Mouse (Mus musculus): ENCODE results near the gene Zfp408. TPM values are rescaled to one million over a fixed set of nuclear protein-coding genes. Genes with fewer than 3 reads are reported as not detected.

Zfp408 gene
- polyA plus RNA-seq, 2 experiments, result 1.2 to 5.1 TPM

DNA sequence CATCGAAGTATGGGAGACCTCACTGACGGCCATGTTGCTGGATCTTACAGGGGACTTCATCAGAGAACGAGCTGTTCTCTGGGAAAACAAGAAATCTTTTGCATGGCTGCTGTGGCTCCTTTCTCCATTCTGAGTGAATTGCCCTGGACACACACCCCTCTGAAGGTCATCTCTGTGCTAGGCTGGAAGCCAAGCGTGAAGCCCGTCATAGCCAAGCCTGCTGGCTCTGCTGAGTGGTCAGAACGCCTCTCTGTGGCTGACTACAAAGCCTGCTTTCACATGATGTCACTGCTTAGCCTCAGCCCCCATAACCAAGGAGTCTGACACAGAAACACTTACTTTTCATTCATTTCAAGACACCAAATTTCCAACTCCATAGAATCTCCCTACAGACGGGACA, 39.9 kb upstream of the Zfp408 start:
- H3K36me3 ChIP-seq (replicated peaks; ENCODE audit: control insufficient read depth, insufficient read depth, low read depth), result peaks cover 1% of the 10 kb centered on the region
- no peak overlapping the region for H3K9ac ChIP-seq (replicated peaks)
- H3K4me3 ChIP-seq (ENCODE audit: insufficient read depth in 1 of 2, low read depth in 2 of 2, low read length in 2 of 2), result no peak overlapping the region
- ATAC-seq (ENCODE audit: insufficient read depth) (no peak), DNase-seq (ENCODE audit: low read depth in 3 of 3, low spot score in 3 of 3) (no peak)
- no peaks in the 10 kb centered on the region for H3K27me3 ChIP-seq (ENCODE audit: control insufficient read depth, insufficient read depth, low read length)
- no peak overlapping the region for H3K4me2 ChIP-seq (ENCODE audit: low read depth)
- 81% methylated on average over 7 of the region's 7 CpGs for WGBS (ENCODE audit: insufficient replicate concordance)
- no peaks in the 10 kb centered on the region for H3K4me1 ChIP-seq (replicated peaks; ENCODE audit: control insufficient read depth in 2 of 2, insufficient read depth in 2 of 2, low read length in 1 of 2)
- no peak overlapping the region for H3K27ac ChIP-seq
- H3K9me3 ChIP-seq (ENCODE audit: control insufficient read depth, low read length), result no peaks in the 10 kb centered on the region
- no peak for TF ChIP-seq EP300 (IDR thresholded peaks at IDR 0.05; ENCODE audit: low read depth)
- no peak for TF ChIP-seq CTCF (IDR thresholded peaks at IDR 0.05; ENCODE audit: low read depth)

DNA sequence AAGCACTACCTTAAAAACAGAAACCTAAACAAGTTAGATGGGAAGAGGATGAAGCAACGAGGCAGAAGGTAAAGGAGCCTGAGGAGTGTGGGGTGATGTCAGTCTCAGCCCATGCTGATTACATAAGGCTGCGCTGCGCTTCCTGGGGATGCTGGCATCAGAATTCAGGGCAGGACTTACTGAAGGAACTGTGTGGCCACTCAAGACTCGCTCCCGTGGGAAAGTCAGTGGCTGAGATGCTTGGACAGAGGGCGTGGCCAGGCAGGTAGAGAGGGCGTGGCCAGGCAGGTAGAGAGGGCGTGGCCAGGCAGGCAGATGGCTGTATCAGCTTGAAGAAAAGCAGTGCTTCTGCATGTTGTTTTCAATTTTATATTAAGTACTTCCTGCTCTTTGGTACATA, 34.3 kb upstream of the Zfp408 start:
- TF ChIP-seq CTCF (IDR thresholded peaks at IDR 0.05; ENCODE audit: low read depth), result no peak
- no peak for TF ChIP-seq EP300 (IDR thresholded peaks at IDR 0.05; ENCODE audit: low read depth)
- ATAC-seq (ENCODE audit: insufficient read depth) (no peak), DNase-seq (ENCODE audit: low read depth in 3 of 3, low spot score in 3 of 3) (no peak)
- Histone ChIP-seq H3K36me3 (replicated peaks; ENCODE audit: control insufficient read depth, insufficient read depth, low read depth) (peaks cover 6% of the 10 kb centered on the region), H3K4me2 (ENCODE audit: low read depth) (no peak overlapping the region), H3K27ac (no peak overlapping the region), H3K9me3 (ENCODE audit: control insufficient read depth, low read length) (no peaks in the 10 kb centered on the region), H3K4me1 (replicated peaks; ENCODE audit: control insufficient read depth in 2 of 2, insufficient read depth in 2 of 2, low read length in 1 of 2) (no peaks in the 10 kb centered on the region), H3K9ac (replicated peaks) (no peak overlapping the region), H3K4me3 (ENCODE audit: insufficient read depth in 1 of 2, low read depth in 2 of 2, low read length in 2 of 2) (no peak overlapping the region), H3K27me3 (ENCODE audit: control insufficient read depth, insufficient read depth, low read length) (no peaks in the 10 kb centered on the region)
- WGBS (ENCODE audit: insufficient replicate concordance), result 78% methylated on average over 8 of the region's 8 CpGs

DNA sequence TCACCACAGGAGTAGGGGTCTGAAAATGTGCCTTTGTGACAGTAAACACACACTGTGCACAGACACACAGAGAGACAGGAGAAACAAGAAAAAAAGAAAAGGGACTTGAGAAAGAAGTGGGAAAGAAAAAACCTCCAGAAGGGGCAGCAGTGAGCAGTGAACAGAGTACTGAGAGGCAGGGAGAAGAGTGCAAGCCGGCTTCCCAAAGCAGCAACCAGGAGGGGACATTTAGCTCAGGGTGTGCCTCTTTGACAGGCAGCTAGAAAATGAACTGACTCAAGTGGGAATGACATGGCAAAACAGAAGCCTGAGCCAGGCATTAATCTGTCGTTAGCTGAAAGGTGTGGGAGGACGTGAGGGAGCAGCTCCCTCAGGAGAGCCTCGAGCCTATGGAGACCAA, 33.3 kb upstream of the Zfp408 start:
- Histone ChIP-seq H3K4me2 (ENCODE audit: low read depth) (no peak overlapping the region), H3K4me3 (ENCODE audit: insufficient read depth in 1 of 2, low read depth in 2 of 2, low read length in 2 of 2) (no peak overlapping the region), H3K36me3 (replicated peaks; ENCODE audit: control insufficient read depth, insufficient read depth, low read depth) (peaks cover 9% of the 10 kb centered on the region; the same call in 1 of the 2 replicates), H3K9me3 (ENCODE audit: control insufficient read depth, low read length) (no peaks in the 10 kb centered on the region), H3K9ac (replicated peaks) (no peak overlapping the region), H3K4me1 (replicated peaks; ENCODE audit: control insufficient read depth in 2 of 2, insufficient read depth in 2 of 2, low read length in 1 of 2) (no peaks in the 10 kb centered on the region), H3K27ac (no peak overlapping the region), H3K27me3 (ENCODE audit: control insufficient read depth, insufficient read depth, low read length) (no peaks in the 10 kb centered on the region)
- DNase-seq (ENCODE audit: low read depth in 3 of 3, low spot score in 3 of 3), result peak; percentile 23 to 38 (median 30)
- WGBS (ENCODE audit: insufficient replicate concordance), result 36% methylated on average over 4 of the region's 4 CpGs
- no peak for ATAC-seq (ENCODE audit: insufficient read depth)
- TF ChIP-seq CTCF (IDR thresholded peaks at IDR 0.05; ENCODE audit: low read depth), result peak; percentile 62
- no peak for TF ChIP-seq EP300 (IDR thresholded peaks at IDR 0.05; ENCODE audit: low read depth)

DNA sequence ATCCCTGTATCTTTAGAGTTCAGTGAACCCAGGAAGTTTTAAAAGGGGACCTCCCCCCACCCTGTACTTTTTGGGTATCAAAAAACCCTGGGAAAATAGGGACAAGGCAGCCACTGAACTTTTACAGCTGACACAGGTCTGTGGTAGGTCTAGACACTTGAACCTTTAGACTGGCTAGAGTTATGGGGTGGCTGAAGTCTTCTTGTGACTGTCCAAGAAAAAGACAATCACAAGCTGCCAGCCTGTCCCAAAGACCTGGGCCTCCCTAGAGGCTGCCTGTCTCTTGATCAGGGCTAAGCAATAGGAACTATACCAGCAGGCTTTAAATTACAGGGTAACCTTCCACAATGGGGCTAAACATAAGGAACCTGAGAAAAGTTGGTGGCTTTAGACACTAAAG, 27.4 kb upstream of the Zfp408 start:
- H3K27ac ChIP-seq, result no peak overlapping the region
- H3K4me1 ChIP-seq (replicated peaks; ENCODE audit: control insufficient read depth in 2 of 2, insufficient read depth in 2 of 2, low read length in 1 of 2), result no peaks in the 10 kb centered on the region
- H3K4me3 ChIP-seq (ENCODE audit: insufficient read depth in 1 of 2, low read depth in 2 of 2, low read length in 2 of 2), result no peak overlapping the region
- DNase-seq (ENCODE audit: low read depth in 3 of 3, low spot score in 3 of 3), result no peak
- no peak overlapping the region for H3K9ac ChIP-seq (replicated peaks)
- no peak overlapping the region for H3K4me2 ChIP-seq (ENCODE audit: low read depth)
- no peaks in the 10 kb centered on the region for H3K27me3 ChIP-seq (ENCODE audit: control insufficient read depth, insufficient read depth, low read length)
- no peaks in the 10 kb centered on the region for H3K9me3 ChIP-seq (ENCODE audit: control insufficient read depth, low read length)
- H3K36me3 ChIP-seq (replicated peaks; ENCODE audit: control insufficient read depth, insufficient read depth, low read depth), result peaks cover 20% of the 10 kb centered on the region
- ATAC-seq (ENCODE audit: insufficient read depth), result no peak
- TF ChIP-seq CTCF (IDR thresholded peaks at IDR 0.05; ENCODE audit: low read depth) (no peak), EP300 (IDR thresholded peaks at IDR 0.05; ENCODE audit: low read depth) (no peak)

DNA sequence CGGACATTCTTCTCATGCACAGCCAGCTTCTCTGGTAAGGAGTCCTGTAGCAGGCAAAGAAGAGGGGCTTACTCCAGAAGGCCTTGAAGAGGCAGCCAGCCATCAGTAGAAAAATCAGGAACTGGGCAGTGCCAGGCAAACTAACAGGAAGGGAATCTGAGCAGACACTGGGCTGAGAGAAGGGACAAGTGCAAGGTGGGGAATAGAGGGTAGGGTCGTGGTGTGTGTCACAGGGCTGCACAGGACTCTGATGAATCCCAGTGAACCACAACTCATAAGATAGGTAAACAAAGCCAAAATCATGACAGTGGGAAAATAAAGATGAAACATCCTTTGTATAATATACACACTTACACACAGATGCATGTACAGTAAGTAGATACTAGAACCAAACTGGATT, 26.8 kb upstream of the Zfp408 start:
- no peaks in the 10 kb centered on the region for H3K27me3 ChIP-seq (ENCODE audit: control insufficient read depth, insufficient read depth, low read length)
- H3K4me1 ChIP-seq (replicated peaks; ENCODE audit: control insufficient read depth in 2 of 2, insufficient read depth in 2 of 2, low read length in 1 of 2), result no peaks in the 10 kb centered on the region
- H3K4me2 ChIP-seq (ENCODE audit: low read depth), result no peak overlapping the region
- ATAC-seq (ENCODE audit: insufficient read depth), result no peak
- TF ChIP-seq CTCF (IDR thresholded peaks at IDR 0.05; ENCODE audit: low read depth) (no peak), EP300 (IDR thresholded peaks at IDR 0.05; ENCODE audit: low read depth) (no peak)
- no peaks in the 10 kb centered on the region for H3K9me3 ChIP-seq (ENCODE audit: control insufficient read depth, low read length)
- peaks cover 18% of the 10 kb centered on the region for H3K36me3 ChIP-seq (replicated peaks; ENCODE audit: control insufficient read depth, insufficient read depth, low read depth)
- H3K4me3 ChIP-seq (ENCODE audit: insufficient read depth in 1 of 2, low read depth in 2 of 2, low read length in 2 of 2), result no peak overlapping the region
- no peak overlapping the region for H3K27ac ChIP-seq
- no peak overlapping the region for H3K9ac ChIP-seq (replicated peaks)
- no peak for DNase-seq (ENCODE audit: low read depth in 3 of 3, low spot score in 3 of 3)
- WGBS (ENCODE audit: insufficient replicate concordance), result 66% methylated on average over 2 of the region's 2 CpGs
